Mouse (Mus musculus): ENCODE measurements around the gene Il10. TPM values are rescaled to one million over a fixed set of nuclear protein-coding genes. Genes with fewer than 3 reads are reported as not detected.

Gene Il10
- total and polyA plus RNA-seq, 3 experiments, result 236 to 903 (median 389) TPM

GRCm38 (mm10) chr1:131050011-131050410 lies 30.4 kb downstream of the Il10 start (continued):
- TF ChIP-seq KAT2A (IDR thresholded peaks at IDR 0.05; ENCODE audit: insufficient replicate concordance, low read length) (0 out of 2 replicates have a peak, but pooled peaks have one; percentile 22), ZKSCAN1 (IDR thresholded peaks at IDR 0.05; ENCODE audit: borderline replicate concordance, low read depth, low read length) (no peak), BHLHE40 (IDR thresholded peaks at IDR 0.05; ENCODE audit: low read depth, low read length) (peak; percentile 72), RCOR1 (conservative IDR thresholded peaks at IDR 0.05; ENCODE audit: low read depth, low read length) (no peak; the same call in 1 of the 2 replicates), MEF2A (IDR thresholded peaks at IDR 0.05; ENCODE audit: borderline replicate concordance, low read depth, low read length) (peak; percentile 96), ZMIZ1 (IDR thresholded peaks at IDR 0.05; ENCODE audit: low read depth, low read length) (no peak; the same call in none of the 2 replicates), NRF1 (IDR thresholded peaks at IDR 0.05; ENCODE audit: low read depth, low read length) (no peak), RAD21 (IDR thresholded peaks at IDR 0.05; ENCODE audit: low read depth, low read length) (no peak; the same call in none of the 2 replicates), CTCF (conservative IDR thresholded peaks at IDR 0.05 in 1 of 2, IDR thresholded peaks at IDR 0.05 in 1 of 2; ENCODE audit: low read depth in 2 of 2, low read length in 2 of 2) (no peak), POLR2AphosphoS2 (IDR thresholded peaks at IDR 0.05; ENCODE audit: low read depth, low read length) (no peak), SMC3 (IDR thresholded peaks at IDR 0.05; ENCODE audit: low read depth, low read length) (peak; percentile 24; the same call in 1 of the 2 replicates), EP300 (IDR thresholded peaks at IDR 0.05; ENCODE audit: low read length) (peak; percentile 77), JUND (conservative IDR thresholded peaks at IDR 0.05; ENCODE audit: low read depth, low read length) (peak; percentile 54)

GRCm38 (mm10) chr1:131050617-131051016 lies 31.0 kb downstream of the Il10 start:
- TF ChIP-seq CTCF (conservative IDR thresholded peaks at IDR 0.05 in 1 of 2, IDR thresholded peaks at IDR 0.05 in 1 of 2; ENCODE audit: low read depth in 2 of 2, low read length in 2 of 2) (peak in 1 of 2 experiments; percentile 59; a peak in 2 of 4 replicates), RAD21 (IDR thresholded peaks at IDR 0.05; ENCODE audit: low read depth, low read length) (peak; percentile 31), SMC3 (IDR thresholded peaks at IDR 0.05; ENCODE audit: low read depth, low read length) (peak; percentile 54), JUND (conservative IDR thresholded peaks at IDR 0.05; ENCODE audit: low read depth, low read length) (no peak), POLR2A (IDR thresholded peaks at IDR 0.05; ENCODE audit: low read depth, low read length) (0 out of 2 replicates have a peak, but pooled peaks have one; percentile 19), USF1 (IDR thresholded peaks at IDR 0.05; ENCODE audit: low read depth, low read length) (no peak), ZMIZ1 (IDR thresholded peaks at IDR 0.05; ENCODE audit: low read depth, low read length) (peak; percentile 18; the same call in 1 of the 2 replicates), UBTF (IDR thresholded peaks at IDR 0.05; ENCODE audit: low read depth, low read length) (0 out of 2 replicates have a peak, but pooled peaks have one; percentile 22), MAZ (IDR thresholded peaks at IDR 0.05; ENCODE audit: low read depth, low read length) (no peak)
- H3K27ac ChIP-seq (ENCODE audit: insufficient read depth, low read depth), result peak overlapping the region; percentile 87
- no peaks in the 10 kb centered on the region for H3K9me3 ChIP-seq (replicated peaks; ENCODE audit: low read length)
- peaks cover 50 to 94% of the 10 kb centered on the region in 2 experiments for H3K4me1 ChIP-seq (ENCODE audit: control insufficient read depth in 1 of 2, insufficient read depth in 2 of 2)
- peak overlapping the region; percentile 65 for H3K4me2 ChIP-seq (ENCODE audit: insufficient read depth, low read depth, poor library complexity, severe bottlenecking)
- DNase-seq (ENCODE audit: extremely low read depth), result peak; percentile 65
- dilution Hi-C loops (cut with MboI; ENCODE audit: extremely low pct_ligation_motif_present, extremely low pct_unique_long_range_greater_than_20kb, low sequenced_read_pairs), result no loop called here
- no peaks in the 10 kb centered on the region for H3K79me2 ChIP-seq (replicated peaks; ENCODE audit: control insufficient read depth, extremely low read depth, insufficient read depth, poor library complexity, severe bottlenecking)
- peaks cover 14 to 22% of the 10 kb centered on the region in 2 experiments for H3K36me3 ChIP-seq (replicated peaks in 1 of 2; ENCODE audit: control insufficient read depth in 1 of 2, insufficient read depth in 1 of 2, low read length in 1 of 2)
- in situ Hi-C loops (cut with MboI; ENCODE audit: low pct_ligation_motif_present, low pct_unique_long_range_greater_than_20kb, low sequenced_read_pairs), result loop anchor here (5.0 to 10.0 kb wide), 5 partner anchors 63 to 506 kb away; partner anchors contain the start of genes Gm29427 and Yod1
- H3K4me3 ChIP-seq (replicated peaks in 1 of 3; ENCODE audit: low read depth in 2 of 3, low read length in 2 of 3, poor library complexity in 1 of 3), result peak overlapping the region in 2 of 3 experiments; percentile 6
- peak overlapping the region; percentile 72 for H3K9ac ChIP-seq (ENCODE audit: insufficient read depth, low read depth)
- no peaks in the 10 kb centered on the region for H3K27me3 ChIP-seq (replicated peaks)
